Mouse (Mus musculus) layer of hippocampus, adult 11-12 months (tissue): ENCODE results near the gene Xirp2.
"Not testable (repeated sequence)": the region's sequence is repeated elsewhere in the genome, so short reads cannot be mapped to it uniquely, and the experiment has no call there.

ENCODE experiments used
- DNase-seq: peaks from one replicate; pipeline ENCODE4 v3.0.0; 2022; ENCODE audit warnings: low spot score

Gene Xirp2

DNA sequence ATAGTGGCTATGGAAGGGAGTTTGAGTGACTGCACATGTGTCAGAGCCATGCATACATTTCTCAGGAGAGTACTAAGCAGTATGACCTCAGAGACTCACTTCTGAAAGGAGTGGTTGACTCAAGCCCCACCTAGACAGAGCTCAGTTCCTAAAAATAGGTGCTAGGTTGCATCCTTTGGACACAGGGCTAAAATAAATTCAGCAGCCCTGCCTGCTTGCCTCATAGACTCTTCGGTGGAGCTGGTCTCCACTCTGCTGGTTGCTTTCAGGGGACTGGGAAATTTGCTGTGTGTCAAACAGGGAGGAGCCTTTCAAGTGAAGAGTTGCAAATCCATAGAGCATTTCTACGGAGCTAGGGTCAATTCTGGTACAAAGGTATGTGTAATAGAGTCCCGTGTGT is at the start of gene Xirp2:
TSS of gene Xirp2 (plus strand) at position 223 of the 400 bp plus-strand sequence.
- no peak for DNase-seq

DNA sequence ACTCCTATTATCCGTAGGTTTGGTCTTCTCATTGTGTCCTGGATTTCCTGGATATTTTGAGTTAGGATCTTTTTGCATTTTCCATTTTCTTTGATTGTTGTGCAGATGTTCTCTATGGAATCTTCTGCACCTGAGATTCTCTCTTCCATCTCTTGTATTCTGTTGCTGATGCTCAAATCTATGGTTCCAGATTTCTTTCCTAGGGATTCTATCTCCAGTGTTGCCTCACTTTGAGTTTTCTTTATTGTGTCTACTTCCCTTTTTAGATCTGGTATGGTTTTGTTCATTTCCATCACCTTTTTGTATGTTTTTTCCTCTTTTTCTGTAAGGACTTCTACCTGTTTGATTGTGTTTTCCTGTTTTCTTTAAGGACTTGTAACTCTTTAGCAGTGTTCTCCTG is 32.4 kb upstream of the Xirp2 start, which contains the start of gene Gm21830:
TSS of gene Gm21830 (plus strand) at position 301 of the 400 bp plus-strand sequence.
- not testable (repeated sequence) for DNase-seq

DNA sequence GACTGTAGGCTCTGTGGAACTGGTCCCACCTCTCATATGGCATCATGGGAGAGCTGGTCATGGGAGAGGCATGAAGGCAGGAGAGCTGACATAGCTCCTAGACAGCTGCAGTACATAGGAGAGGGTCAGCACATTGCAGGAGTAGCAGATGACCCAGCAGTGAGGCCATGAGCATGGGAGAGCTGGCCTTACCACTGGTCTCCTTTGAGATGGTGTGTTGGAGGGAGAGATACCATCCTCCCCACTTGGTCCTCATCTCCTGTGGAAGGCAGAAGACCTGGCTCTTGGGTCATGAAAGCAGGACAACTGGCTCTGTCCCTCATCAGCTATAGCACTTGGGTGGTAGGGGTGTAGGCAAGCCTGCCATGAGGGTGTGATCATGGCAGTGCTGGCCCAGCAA is 24.9 kb upstream of the Xirp2 start:
- no peak for DNase-seq

DNA sequence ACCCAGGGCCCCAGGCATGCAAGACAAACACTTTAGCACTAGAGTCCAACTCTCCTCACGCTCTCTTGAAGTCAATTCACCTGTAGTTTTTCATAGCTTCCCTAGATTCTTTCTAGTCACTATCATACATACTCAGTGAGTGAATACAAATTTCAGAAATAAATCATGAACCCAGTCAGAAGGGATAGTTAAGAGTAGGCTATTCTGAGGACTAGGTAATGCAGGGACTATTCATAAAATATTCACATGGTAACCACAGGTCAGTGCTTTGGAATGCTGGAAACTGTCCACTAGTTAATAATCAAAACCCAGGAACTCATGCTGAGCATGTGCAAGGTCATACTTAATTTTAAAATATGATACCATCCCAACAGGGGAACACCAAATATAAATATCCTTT is 23.0 kb upstream of the Xirp2 start:
- DNase-seq = no peak

DNA sequence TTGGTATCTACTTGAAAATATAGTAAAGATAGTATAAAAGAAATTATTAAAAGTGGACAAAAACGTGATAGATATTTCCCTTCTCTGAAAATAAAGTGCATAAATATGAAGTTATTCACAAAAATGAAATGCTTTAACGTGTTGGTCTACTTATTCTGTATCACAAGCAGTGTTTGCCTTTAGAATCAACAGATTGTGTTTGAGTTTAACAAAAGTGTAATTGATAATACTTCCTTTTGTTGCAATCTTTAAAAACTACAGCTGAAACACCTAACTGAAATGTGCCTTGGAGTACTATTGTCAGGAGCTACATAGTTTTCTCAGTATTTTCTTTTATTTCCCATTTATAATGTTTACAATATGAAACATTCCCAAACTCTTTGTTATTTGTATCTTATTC is 12.7 kb upstream of the Xirp2 start, which contains the start of gene Gm26727:
TSS of gene Gm26727 (minus strand) at position 101 of the 400 bp plus-strand sequence.
- DNase-seq = no peak

DNA sequence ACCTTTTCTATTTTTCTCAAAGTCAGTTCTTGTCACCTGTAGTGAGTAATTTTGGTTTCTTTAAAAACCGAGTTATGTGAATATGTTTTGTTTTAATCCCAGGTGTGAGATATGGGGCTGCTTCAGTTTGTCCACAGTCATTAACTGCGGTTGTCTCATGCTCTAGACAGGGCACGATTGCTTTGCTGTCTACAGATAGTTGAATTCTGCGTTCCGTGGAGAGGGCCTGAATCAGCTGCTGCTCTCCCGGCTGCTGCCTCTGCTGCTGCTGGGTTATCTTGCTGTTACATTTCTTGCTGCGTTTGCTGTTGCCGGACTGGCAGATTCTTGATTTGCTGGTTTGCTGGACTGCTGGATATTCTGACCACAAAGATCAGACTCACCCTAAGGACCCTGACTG is 7.5 kb upstream of the Xirp2 start:
- DNase-seq = no peak

DNA sequence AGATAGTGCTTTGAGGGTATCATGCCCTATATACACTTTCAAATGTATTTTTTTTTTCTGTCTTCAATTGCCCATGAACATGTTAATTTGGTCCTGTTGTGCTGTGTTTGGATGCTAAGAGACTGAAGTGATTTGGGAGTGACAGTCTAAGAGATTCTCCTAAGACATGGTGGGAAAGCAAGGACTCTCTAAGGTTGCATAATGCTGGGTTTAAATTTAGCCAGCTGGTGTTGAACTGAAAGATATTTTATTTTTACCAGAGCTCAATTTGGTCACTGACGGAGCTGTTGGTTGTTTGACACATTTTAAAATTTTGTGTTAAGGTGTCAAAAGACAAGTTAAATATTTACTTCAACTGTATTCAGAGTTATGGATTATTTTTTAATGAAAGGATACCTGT is 970 bp downstream of the Xirp2 start:
- no peak for DNase-seq

DNA sequence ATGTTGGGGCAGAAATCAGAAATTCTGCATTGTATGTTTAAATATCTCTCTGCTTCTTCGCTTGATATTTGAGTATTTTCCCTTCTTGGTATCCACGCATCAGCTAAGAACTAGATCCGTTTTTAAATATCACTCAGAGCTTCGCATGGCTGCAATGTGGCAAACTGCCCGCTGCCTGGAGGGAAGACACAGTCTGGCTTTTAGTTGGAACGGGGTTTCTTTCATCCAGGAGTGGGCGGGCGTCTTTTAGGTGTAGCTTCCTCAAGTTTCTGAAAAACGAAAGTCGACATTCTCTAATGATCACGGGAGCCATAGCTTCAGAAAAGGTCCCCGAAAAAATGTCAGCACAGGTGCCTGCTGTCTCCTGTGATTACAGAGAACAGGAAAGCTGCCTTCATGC is 1.4 kb downstream of the Xirp2 start:
- no peak for DNase-seq

DNA sequence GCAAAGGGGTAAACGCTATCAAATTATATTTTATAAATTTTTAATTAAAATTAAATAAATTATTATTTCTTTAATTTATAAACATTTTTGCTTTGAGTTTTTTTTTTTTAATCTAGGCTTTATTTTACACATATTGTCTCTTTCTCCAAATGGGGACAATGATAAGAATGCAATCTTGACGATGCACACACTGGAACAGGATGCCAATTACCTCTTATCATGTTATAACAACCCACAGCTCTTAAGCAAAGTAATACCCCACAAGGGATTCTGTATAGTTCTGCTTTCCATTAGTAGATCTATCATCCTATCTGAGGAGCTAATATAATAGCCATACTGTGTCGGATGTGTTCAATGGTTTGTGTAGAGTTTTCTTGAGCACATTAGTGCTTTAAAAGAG is 15.1 kb downstream of the Xirp2 start:
- DNase-seq = no peak

DNA sequence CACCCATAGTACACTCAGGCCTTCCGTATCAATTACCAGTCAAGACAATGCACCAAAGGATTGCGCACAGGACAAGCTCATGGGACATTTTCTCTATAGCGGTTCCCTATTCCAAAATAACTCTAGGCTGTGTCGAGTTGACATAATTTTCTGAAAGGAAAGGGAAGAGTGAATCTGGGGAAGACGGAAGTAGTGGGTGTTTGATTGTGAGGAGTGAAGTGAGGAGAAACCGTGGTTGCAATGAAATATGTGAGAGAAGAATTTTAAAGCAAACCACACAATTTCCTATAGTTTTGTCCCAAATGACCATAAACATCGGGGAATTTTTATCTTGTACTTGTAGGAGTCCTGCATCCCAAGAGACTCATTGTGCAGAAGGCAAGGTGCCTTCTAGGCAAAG is 21.2 kb downstream of the Xirp2 start:
- no peak for DNase-seq

DNA sequence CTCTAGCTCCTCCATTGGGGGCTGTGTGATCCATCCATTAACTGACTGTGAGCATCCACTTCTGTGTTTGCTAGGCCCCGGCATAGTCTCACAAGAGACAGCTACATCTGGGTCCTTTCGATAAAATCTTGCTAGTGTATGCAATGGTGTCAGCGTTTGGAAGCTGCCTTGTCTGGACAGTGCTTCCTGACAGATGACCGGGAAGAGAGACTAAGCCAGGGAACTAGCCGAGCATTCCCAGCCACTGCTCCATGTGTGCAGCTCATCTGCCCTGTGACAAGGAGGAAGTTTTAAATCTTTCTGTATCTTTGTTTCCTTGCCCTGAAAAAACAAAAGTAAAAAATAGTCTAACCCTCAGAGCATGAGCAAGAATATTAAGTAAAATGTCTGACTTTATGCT is 24.2 kb downstream of the Xirp2 start:
- DNase-seq = not testable (repeated sequence)

DNA sequence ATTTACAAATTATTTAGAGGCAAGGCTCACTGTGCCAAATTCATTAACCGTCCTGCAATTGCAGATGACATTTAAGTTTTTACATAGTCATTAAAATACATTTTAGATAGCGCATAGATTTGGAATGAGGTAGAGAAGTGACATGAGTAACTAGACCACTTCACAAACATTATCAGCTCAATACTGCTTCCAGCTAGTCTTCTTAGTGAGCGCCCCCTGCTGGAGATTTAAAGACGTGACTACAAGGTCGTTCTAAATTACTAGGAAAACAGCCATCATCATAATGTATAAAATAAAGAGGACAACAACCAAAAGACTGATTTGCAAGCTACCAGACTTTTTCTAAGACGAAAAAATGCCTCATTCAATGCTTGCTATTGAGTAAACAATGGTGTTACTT is 32.0 kb downstream of the Xirp2 start:
- DNase-seq = peak; percentile 43

DNA sequence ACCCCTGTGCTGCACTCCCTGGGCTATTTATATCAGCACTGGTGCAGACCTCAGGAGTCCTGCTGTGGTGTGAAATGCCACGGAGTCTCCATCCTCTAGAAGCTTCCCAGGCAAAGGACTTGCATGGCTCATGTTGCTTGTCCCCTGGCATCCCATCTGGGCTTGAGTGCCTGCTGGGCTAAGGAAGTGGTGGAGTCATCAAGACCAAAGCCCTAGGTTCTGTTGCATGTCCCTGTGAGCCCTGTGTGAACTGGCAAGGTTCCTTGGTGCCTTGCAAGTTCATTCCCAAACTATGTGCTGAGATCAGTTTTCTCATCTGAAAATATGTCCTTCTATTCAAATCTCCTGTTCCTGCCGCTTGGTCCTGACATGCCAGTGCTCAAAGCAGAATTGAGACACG is 35.2 kb downstream of the Xirp2 start:
- DNase-seq = no peak

DNA sequence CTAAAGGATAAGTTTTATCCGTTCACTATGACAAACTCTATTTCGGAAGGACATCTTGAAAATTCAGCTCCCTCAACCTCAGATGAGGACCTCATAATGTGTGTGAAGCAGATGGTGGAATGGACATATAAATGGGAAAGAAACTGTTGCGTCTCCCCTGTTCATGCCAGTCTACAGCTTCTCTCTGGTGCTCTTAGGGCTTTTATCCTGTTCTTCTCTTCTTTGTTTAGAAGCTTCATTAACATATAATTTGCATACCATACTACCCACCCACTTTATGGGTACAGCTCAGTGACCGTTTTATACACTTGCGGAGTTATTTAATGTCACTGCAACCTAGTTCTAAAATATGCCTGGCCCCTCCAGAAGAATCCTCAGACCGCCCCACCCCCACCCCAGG is 40.9 kb downstream of the Xirp2 start:
- DNase-seq = no peak

DNA sequence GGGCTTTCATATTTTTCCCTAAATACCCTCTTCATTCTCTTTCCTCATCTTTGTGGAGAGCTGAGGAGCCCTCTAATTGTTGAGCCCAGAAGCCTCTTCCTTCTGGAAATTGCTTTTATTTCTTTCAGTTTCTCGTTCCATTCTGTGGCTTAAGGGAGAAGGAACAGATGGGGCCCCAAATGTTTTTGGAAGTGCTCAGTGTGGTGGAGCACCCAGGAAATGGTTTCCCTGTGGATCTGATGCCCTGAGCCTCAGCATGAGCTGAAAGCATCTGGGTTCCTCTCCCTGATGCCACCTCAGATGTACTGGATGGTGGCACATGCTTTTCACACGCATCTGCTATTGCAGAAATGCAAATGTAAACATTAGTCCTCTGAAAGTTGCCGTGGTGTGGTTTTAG is 41.4 kb downstream of the Xirp2 start:
- DNase-seq = peak; percentile 60

DNA sequence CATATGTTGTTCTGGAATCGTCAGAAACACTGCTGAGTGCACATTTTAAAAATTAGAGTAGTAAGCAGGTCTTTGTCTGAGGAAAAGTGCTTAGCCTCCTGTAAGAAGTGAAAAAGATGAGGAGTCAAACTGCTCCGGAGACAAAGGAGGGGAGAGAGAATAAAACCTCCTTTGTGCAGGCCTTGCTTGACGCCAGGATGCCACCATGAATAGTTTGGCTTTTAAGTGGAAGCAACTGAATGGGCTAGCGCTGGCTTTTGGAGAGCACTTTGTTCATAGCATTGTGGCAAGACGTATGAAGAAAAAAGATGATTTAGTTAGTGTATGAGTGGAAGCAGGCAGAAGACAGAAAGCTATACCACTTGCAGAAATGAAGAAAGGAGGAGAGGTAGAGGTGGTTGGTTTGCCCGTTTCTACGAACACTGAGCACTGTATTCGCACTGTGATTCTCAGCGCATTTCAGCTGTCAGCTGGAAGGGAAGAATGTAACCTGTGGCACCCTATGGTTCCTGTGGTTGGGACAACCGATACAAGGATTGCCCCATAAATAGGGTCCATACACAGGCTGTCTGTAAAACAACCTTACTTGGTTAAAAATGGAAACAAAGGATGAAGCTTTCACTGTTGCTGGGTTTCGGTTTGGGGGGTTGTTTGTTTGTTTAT is 42.8 kb downstream of the Xirp2 start:
- DNase-seq = no peak

DNA sequence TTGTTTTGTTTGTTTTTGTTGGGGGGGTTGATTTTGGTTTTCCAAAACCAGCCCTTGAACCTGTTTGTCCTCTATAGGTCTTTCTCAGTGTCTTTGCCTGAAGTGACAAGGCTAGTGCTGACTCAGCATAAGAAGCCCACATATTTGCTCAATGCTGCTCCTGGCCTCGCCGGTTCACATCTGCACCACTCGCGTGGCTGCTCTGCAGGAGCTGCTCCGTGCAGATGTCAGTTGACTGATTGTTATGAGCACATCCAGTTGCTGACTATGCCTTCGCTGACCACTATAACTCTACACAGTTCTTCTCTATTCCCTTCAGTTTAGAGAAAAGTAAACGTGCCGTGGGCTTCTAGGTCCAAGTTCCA is 43.3 kb downstream of the Xirp2 start:
- DNase-seq = no peak

DNA sequence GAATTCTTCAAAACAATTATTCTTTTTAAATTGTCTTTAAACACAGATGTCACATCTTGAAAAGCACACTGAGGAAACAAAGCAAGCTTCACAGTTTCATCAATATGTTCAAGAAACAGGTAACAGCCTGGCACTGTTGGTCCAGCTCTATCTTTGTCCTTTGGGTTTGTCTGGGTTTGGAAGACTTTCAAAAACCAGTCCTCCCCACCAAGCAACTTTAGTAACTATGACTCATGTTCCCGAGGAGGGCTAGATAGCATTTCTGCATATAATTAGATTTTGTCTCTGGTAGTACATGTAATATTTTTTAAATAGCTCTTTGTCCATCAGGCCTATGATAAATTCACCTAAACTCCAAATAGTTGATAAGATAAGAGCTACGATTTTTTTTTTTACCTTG is 59.7 kb downstream of the Xirp2 start:
- DNase-seq = no peak

DNA sequence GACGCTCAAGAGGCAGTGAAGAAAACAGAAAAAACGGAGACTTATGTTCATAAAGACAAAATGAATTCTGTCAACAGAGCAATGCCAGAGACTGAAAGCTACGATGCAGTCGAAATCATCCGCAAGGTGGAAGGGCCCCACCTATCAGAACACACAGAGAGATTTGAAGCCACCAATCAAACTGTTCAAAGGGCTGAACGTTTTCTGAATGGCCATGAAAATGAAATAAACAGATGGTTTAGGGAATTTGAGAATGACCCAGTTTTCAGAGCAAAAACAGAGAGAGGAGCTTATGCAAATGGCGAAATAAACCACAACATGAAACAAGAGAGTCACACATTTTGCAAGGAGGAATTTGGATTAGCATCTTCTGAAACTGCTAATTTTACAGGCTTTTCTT is 70.6 kb downstream of the Xirp2 start:
- DNase-seq = no peak

DNA sequence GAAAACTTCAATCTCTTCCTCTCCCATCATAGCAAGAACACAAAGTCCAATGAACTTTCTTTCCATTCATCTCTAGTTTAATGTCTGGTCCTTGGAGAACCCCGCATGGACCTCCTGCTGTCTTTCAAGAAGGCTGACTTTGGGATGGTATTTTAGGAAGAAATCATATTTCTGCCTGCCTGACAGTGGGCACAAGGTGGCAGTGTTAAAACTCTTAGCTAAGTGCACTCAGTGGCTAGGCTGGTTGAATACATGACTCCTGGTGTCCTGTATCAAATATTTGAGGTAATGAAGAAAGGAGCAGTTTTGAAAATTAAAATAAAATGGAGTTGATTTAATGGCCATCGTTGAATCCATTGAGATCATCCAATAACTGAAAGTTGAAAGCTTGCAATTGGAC is 89.5 kb downstream of the Xirp2 start:
- DNase-seq = no peak

DNA sequence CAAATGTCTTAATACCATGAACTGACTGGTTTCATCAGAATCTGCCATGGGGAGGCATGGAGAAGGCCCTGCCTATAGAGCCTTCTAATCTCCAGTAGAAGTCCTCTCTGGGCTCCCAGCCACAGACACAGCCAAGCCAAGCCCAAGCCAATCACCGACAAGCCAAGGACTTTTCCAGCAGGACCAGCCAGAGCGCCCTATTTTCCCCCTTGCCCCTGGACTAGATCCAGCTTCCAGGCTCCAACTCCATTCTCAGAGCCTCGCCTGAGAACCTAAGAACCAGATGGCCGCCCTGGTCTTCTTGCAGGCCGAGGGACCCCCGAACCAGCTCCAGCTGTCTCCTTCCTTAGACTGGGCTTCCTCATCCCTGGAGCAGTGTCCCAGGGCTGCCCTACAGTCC is 93.6 kb downstream of the Xirp2 start:
- DNase-seq = no peak

DNA sequence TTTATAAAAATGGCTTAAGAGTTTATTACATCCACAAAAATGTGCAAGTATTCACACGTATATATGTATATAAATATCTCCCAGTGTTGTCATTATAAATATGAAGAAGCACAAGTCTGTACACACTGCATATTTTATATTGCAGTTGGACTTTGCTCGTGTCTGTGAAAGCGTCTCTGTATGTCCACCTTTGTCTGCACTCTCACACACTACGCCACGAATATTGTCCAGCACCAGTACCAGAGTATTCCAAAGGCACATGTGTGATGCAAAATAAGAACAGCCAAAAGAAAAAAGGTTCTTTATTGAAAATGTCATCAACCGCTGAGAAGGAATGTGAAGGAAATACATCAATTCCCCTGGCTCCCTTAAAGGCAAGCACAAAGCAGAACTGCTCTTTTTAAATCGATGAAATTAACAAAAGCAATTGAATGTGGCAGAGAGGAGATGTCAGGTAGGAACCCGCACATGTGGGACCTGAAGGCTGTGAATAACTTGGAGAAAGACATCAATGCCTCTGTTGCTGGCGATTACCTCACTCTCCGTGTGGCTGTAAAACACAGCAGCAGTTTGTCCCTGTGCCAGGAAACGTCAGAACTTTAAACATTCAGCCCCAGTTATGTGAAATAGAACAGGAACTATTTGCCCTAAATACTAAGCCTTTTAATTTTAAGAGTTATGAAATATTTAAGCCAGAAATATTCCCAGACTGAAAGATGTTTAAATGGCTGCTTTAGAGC is 96.3 kb downstream of the Xirp2 start:
- DNase-seq = no peak

DNA sequence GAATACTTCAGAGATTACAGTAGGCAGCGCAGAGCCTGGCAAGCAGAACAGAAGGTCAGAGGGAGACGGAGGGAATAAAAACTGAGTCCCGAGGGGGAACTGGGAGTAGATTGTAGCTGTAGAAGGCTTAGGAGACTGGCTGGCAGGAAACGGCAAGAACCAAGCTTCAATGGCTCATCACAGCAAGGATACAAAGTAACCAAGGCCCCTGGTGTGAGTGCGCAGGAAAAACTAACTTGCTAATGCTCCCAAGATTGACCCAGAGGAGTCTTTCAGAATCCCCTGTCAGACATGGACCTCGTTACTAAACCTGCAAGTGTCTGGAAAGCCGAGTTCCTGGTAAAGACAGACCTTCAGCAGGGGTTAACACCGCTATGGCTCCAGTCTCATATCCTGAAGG is 98.6 kb downstream of the Xirp2 start:
- DNase-seq = no peak
